Mouse (Mus musculus): ENCODE measurements around the gene Arhgdia.

DNA sequence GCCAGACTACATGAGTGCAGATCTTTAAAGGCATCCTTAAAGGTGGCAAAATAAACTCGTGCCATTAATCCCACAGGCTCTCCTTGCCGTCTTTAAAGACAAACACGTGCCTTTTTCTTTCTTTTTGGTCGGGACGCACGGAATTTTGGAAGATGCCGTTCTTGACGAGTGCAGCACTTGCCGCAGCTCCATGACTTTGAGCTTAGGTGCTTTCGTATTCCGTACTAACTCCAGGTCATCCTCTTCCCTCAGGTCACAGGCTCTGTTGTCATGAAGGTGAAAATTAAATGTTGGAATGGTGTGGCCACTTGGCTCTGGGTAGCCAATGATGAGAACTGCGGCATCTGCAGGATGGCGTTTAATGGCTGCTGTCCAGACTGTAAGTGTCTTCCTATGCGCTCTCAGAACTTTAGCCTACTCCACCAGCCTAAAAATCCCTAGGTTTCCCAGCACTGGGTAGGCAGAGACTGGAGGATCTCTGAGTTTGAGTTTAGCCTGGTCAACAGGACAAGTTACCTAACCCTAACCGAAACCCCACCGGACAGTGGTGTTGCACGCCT lies 17.6 kb upstream of the Arhgdia start:
- TF ChIP-seq POLR2A (IDR thresholded peaks at IDR 0.05; ENCODE audit: low read depth, low read length) (0 out of 2 replicates have a peak, but pooled peaks have one; percentile 37), CTCF (IDR thresholded peaks at IDR 0.05; ENCODE audit: borderline replicate concordance, insufficient read depth, low read length) (no peak)

Data from embryonic fibroblast, embryonic 13.5 days (primary cell).